Mouse (Mus musculus): ENCODE measurements around the gene Rab44. TPM values are rescaled to one million over a fixed set of nuclear protein-coding genes. Genes with fewer than 3 reads are reported as not detected.

Rab44 gene
- polyA plus RNA-seq, 1 experiment from 2014 or later, result 0.20 TPM

- WGBS, result under 1% methylated on average over 24 of the region's 24 CpGs
- DNase-seq, result no peak
- H3K9ac ChIP-seq (replicated peaks; ENCODE audit: low read length), result peak overlapping the region; percentile 66
- peak overlapping the region; percentile 82 for H3K4me2 ChIP-seq (ENCODE audit: low read length)
- no peaks in the 10 kb centered on the region for H3K36me3 ChIP-seq (ENCODE audit: control insufficient read depth, insufficient read depth, low read length)
- ATAC-seq (ENCODE audit: low FRiP score, low TSS enrichment), result no peak
- H3K27ac ChIP-seq (replicated peaks; ENCODE audit: low read depth, low read length), result 0 out of 2 replicates have a peak overlapping the region, but pooled peaks have one; percentile 13
- H3K4me1 ChIP-seq (ENCODE audit: control insufficient read depth, insufficient read depth, low read length), result peaks cover 15% of the 10 kb centered on the region
- no peaks in the 10 kb centered on the region for H3K9me3 ChIP-seq (ENCODE audit: control insufficient read depth, low read length)
- H3K27me3 ChIP-seq (ENCODE audit: control insufficient read depth, insufficient read depth, low read length), result peaks cover 19% of the 10 kb centered on the region; the same call in 1 of the 2 replicates
- peak overlapping the region; percentile 48 for H3K4me3 ChIP-seq (replicated peaks; ENCODE audit: low read depth, low read length)
Measured at GRCm38 (mm10) chr17:29093961-29094309, 20.0 kb upstream of the Rab44 start.

- no peaks in the 10 kb centered on the region for H3K9me3 ChIP-seq (ENCODE audit: control insufficient read depth, low read length)
- ATAC-seq (ENCODE audit: low FRiP score, low TSS enrichment) (peak; percentile 51; the same call in 1 of the 2 replicates), DNase-seq (peak; percentile 50)
- peak overlapping the region; percentile 82 for H3K4me2 ChIP-seq (ENCODE audit: low read length)
- peak overlapping the region; percentile 48 for H3K4me3 ChIP-seq (replicated peaks; ENCODE audit: low read depth, low read length)
- peak overlapping the region; percentile 66 for H3K9ac ChIP-seq (replicated peaks; ENCODE audit: low read length)
- peaks cover 19% of the 10 kb centered on the region; the same call in 1 of the 2 replicates for H3K27me3 ChIP-seq (ENCODE audit: control insufficient read depth, insufficient read depth, low read length)
- no peaks in the 10 kb centered on the region for H3K36me3 ChIP-seq (ENCODE audit: control insufficient read depth, insufficient read depth, low read length)
- peaks cover 15% of the 10 kb centered on the region for H3K4me1 ChIP-seq (ENCODE audit: control insufficient read depth, insufficient read depth, low read length)
- 1% methylated on average over 71 of the region's 71 CpGs for WGBS
- peak overlapping the region; percentile 47; the same call in 1 of the 2 replicates for H3K27ac ChIP-seq (replicated peaks; ENCODE audit: low read depth, low read length)
Measured at GRCm38 (mm10) chr17:29094310-29095181, 19.4 kb upstream of the Rab44 start.

- Histone ChIP-seq H3K9me3 (ENCODE audit: control insufficient read depth, low read length) (no peaks in the 10 kb centered on the region), H3K36me3 (ENCODE audit: control insufficient read depth, insufficient read depth, low read length) (0 out of 2 replicates have a peak, but pooled peaks cover 3% of the 10 kb centered on the region), H3K9ac (replicated peaks; ENCODE audit: low read length) (peak overlapping the region; percentile 66), H3K4me2 (ENCODE audit: low read length) (peak overlapping the region; percentile 82), H3K27me3 (ENCODE audit: control insufficient read depth, insufficient read depth, low read length) (peaks cover 19% of the 10 kb centered on the region; the same call in 1 of the 2 replicates), H3K4me1 (ENCODE audit: control insufficient read depth, insufficient read depth, low read length) (peaks cover 15% of the 10 kb centered on the region), H3K4me3 (replicated peaks; ENCODE audit: low read depth, low read length) (peak overlapping the region; percentile 48), H3K27ac (replicated peaks; ENCODE audit: low read depth, low read length) (peak overlapping the region; percentile 47; the same call in 1 of the 2 replicates)
- ATAC-seq (ENCODE audit: low FRiP score, low TSS enrichment), result peak; percentile 79
- WGBS, result under 1% methylated on average over 44 of the region's 44 CpGs
- DNase-seq, result peak; percentile 94
Measured at GRCm38 (mm10) chr17:29095201-29095733, 18.7 kb upstream of the Rab44 start.

- H3K27ac ChIP-seq (replicated peaks; ENCODE audit: low read depth, low read length), result no peak overlapping the region
- H3K4me1 ChIP-seq (ENCODE audit: control insufficient read depth, insufficient read depth, low read length), result peaks cover 15% of the 10 kb centered on the region
- ATAC-seq (ENCODE audit: low FRiP score, low TSS enrichment) (no peak), DNase-seq (no peak)
- no peak overlapping the region for H3K9ac ChIP-seq (replicated peaks; ENCODE audit: low read length)
- H3K9me3 ChIP-seq (ENCODE audit: control insufficient read depth, low read length), result no peaks in the 10 kb centered on the region
- H3K4me3 ChIP-seq (replicated peaks; ENCODE audit: low read depth, low read length), result no peak overlapping the region
- H3K27me3 ChIP-seq (ENCODE audit: control insufficient read depth, insufficient read depth, low read length), result peaks cover 19% of the 10 kb centered on the region; the same call in 1 of the 2 replicates
- H3K36me3 ChIP-seq (ENCODE audit: control insufficient read depth, insufficient read depth, low read length), result 0 out of 2 replicates have a peak, but pooled peaks cover 3% of the 10 kb centered on the region
- WGBS, result 92% methylated on average over 6 of the region's 6 CpGs
- H3K4me2 ChIP-seq (ENCODE audit: low read length), result no peak overlapping the region
Measured at GRCm38 (mm10) chr17:29096245-29096644, 17.7 kb upstream of the Rab44 start.

- Histone ChIP-seq H3K4me2 (ENCODE audit: low read length) (no peak overlapping the region), H3K9ac (replicated peaks; ENCODE audit: low read length) (no peak overlapping the region), H3K36me3 (ENCODE audit: control insufficient read depth, insufficient read depth, low read length) (0 out of 2 replicates have a peak, but pooled peaks cover 3% of the 10 kb centered on the region), H3K27me3 (ENCODE audit: control insufficient read depth, insufficient read depth, low read length) (peaks cover 15% of the 10 kb centered on the region; the same call in 1 of the 2 replicates), H3K4me3 (replicated peaks; ENCODE audit: low read depth, low read length) (no peak overlapping the region), H3K4me1 (ENCODE audit: control insufficient read depth, insufficient read depth, low read length) (peaks cover 15% of the 10 kb centered on the region), H3K27ac (replicated peaks; ENCODE audit: low read depth, low read length) (no peak overlapping the region), H3K9me3 (ENCODE audit: control insufficient read depth, low read length) (no peaks in the 10 kb centered on the region)
- DNase-seq (no peak), ATAC-seq (ENCODE audit: low FRiP score, low TSS enrichment) (no peak)
- WGBS, result 54% methylated on average over 7 of the region's 7 CpGs
Measured at GRCm38 (mm10) chr17:29096851-29097561, 16.9 kb upstream of the Rab44 start.

- WGBS, result 92% methylated on average over 24 of the region's 24 CpGs
- ATAC-seq (ENCODE audit: low FRiP score, low TSS enrichment) (no peak), DNase-seq (no peak)
- Histone ChIP-seq H3K4me2 (ENCODE audit: low read length) (no peak overlapping the region), H3K9ac (replicated peaks; ENCODE audit: low read length) (no peak overlapping the region), H3K9me3 (ENCODE audit: control insufficient read depth, low read length) (no peaks in the 10 kb centered on the region), H3K27me3 (ENCODE audit: control insufficient read depth, insufficient read depth, low read length) (peaks cover 7% of the 10 kb centered on the region; the same call in 1 of the 2 replicates), H3K4me3 (replicated peaks; ENCODE audit: low read depth, low read length) (no peak overlapping the region), H3K36me3 (ENCODE audit: control insufficient read depth, insufficient read depth, low read length) (0 out of 2 replicates have a peak, but pooled peaks cover 3% of the 10 kb centered on the region), H3K4me1 (ENCODE audit: control insufficient read depth, insufficient read depth, low read length) (peaks cover 12% of the 10 kb centered on the region), H3K27ac (replicated peaks; ENCODE audit: low read depth, low read length) (no peak overlapping the region)
Measured at GRCm38 (mm10) chr17:29098291-29098690, 15.7 kb upstream of the Rab44 start.

GRCm38 (mm10) chr17:29099076-29099475 lies 14.9 kb upstream of the Rab44 start:
- Histone ChIP-seq H3K4me3 (replicated peaks; ENCODE audit: low read depth, low read length) (no peak overlapping the region), H3K9me3 (ENCODE audit: control insufficient read depth, low read length) (no peaks in the 10 kb centered on the region), H3K4me1 (ENCODE audit: control insufficient read depth, insufficient read depth, low read length) (peaks cover 9% of the 10 kb centered on the region), H3K36me3 (ENCODE audit: control insufficient read depth, insufficient read depth, low read length) (0 out of 2 replicates have a peak, but pooled peaks cover 3% of the 10 kb centered on the region), H3K4me2 (ENCODE audit: low read length) (no peak overlapping the region), H3K9ac (replicated peaks; ENCODE audit: low read length) (no peak overlapping the region), H3K27ac (replicated peaks; ENCODE audit: low read depth, low read length) (no peak overlapping the region), H3K27me3 (ENCODE audit: control insufficient read depth, insufficient read depth, low read length) (peaks cover 7% of the 10 kb centered on the region; the same call in 1 of the 2 replicates)
- DNase-seq (no peak), ATAC-seq (ENCODE audit: low FRiP score, low TSS enrichment) (no peak)
- WGBS, result 81% methylated on average over 8 of the region's 8 CpGs

GRCm38 (mm10) chr17:29100627-29101026 lies 13.3 kb upstream of the Rab44 start:
- ATAC-seq (ENCODE audit: low FRiP score, low TSS enrichment) (no peak), DNase-seq (no peak)
- Histone ChIP-seq H3K27me3 (ENCODE audit: control insufficient read depth, insufficient read depth, low read length) (no peaks in the 10 kb centered on the region), H3K9me3 (ENCODE audit: control insufficient read depth, low read length) (no peaks in the 10 kb centered on the region), H3K27ac (replicated peaks; ENCODE audit: low read depth, low read length) (no peak overlapping the region), H3K4me3 (replicated peaks; ENCODE audit: low read depth, low read length) (no peak overlapping the region), H3K4me1 (ENCODE audit: control insufficient read depth, insufficient read depth, low read length) (no peaks in the 10 kb centered on the region), H3K4me2 (ENCODE audit: low read length) (no peak overlapping the region), H3K9ac (replicated peaks; ENCODE audit: low read length) (no peak overlapping the region), H3K36me3 (ENCODE audit: control insufficient read depth, insufficient read depth, low read length) (0 out of 2 replicates have a peak, but pooled peaks cover 3% of the 10 kb centered on the region)
- WGBS, result 93% methylated on average over 7 of the region's 7 CpGs

Data from midbrain, embryonic 14.5 days (tissue).